Mouse (Mus musculus): ENCODE results near the gene Nav2.

Nav2 gene

DNA sequence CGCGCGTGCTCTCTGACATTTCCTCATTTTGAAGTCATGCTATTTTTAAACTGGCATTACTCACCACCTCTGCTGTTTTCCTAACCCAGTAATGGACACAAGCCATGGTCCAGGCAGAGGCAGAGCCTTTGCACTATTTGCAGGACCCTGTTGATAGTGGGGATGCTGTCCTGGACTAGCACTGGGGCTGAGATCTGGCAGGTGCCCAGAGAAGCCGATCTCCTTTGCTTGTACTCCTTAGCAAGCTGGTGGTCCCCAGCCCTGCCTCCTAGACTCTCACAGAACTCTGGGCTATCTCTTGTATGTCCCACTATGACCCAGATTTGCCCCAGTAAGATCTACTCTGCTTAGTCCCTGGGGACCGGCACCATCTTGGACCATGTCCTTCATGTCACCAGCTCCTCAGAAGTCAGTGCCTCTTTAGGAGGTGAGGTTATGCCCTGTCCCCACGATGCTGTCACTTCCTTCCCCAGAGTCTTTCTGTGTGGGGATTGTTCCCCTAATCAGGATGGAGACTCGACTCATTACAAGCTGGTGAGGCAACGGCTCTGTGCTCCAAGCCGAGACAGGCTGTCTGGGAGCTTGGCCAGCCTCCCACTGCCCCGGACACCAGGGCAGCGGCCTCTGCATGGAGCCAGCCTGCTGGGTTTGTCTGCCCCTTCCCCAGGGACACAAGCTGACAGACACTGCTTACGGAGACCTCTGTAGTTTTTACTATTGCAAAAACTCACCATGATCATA, 250.3 kb downstream of the Nav2 start:
- no peak for DNase-seq (ENCODE audit: low spot score in 2 of 2)

DNA sequence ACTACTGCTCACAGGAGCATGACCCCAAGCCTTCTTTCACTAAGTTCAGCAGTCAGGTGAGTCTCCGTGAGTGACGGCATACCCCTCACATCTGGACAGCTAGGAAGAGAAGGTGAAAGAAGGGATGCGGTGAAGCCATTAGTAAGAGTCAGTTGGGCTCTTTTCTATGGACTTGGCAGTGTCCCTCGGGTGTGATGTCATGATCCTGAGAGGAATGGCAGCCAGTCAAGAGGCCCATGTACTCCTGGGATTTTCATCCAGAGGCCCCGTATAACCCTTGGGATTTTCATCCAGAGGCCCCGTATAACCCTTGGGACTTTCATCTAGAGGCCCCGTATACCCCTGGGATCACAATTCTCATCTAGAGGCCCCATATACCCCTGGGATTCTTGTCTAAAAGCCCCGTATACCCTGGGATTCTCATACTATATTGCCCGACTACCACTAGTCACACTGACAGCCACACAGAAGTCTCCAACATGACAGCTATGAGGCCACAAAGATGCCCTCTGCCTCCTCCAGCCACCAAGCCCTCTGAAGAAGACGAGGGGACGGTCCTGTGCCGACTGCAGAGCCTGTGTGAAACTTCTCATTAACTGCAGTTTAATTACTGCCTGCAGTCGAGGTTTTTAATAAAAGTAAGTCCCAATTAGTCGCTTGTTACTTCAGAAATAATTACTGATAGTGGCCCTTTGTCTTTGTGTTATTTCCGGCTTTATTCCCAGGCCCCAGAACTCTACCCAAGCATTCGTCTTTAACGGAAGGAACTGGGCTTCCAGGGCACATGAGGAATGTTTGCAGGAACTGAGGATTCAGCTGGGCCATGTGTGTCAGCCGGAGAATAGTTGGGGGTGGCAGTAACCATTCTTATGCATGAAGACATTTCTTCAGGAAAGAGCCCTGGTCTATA, 251.4 kb downstream of the Nav2 start:
- no peak for DNase-seq (ENCODE audit: low spot score in 2 of 2)

DNA sequence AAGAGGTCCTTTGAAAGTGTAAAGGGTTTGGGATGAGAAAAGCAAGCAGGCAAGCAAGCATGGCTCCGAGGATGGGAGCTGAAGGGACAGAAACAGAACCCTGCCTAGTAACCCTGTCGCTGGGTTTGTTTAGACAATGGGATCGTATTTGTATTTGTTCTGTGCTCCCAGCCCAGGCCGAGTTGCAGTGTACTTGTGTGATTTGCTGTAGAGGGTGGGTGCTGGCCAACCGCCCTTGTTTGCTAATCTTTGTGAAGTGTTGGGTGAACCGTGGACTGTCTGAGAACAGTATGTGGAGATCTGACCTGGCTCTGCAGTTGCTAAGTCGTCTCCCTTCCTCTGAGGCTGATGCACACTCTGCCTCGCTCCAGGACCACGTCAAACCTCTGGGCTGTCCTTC, 253.6 kb downstream of the Nav2 start:
- no peak for DNase-seq (ENCODE audit: low spot score in 2 of 2)

DNA sequence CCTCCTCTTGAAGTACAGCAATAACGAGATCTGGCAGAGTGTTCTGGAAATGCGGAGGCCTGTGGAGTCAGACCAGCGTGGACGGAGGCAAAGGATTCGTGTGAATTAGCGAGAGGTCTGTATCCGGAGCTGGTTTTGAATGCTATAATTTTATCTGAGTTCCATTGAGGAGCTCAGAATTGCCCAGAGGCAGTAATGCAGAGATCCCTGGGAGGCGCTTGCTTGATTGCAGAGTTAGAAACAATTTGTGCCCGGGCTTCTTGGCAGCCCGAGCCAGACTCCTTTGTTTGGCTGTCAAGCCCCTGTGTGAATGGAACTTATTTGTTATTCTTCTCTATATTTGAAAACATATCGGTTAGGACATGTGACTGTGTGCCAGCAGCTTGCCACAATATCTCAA, 255.3 kb downstream of the Nav2 start:
- no peak for DNase-seq (ENCODE audit: low spot score in 2 of 2)

DNA sequence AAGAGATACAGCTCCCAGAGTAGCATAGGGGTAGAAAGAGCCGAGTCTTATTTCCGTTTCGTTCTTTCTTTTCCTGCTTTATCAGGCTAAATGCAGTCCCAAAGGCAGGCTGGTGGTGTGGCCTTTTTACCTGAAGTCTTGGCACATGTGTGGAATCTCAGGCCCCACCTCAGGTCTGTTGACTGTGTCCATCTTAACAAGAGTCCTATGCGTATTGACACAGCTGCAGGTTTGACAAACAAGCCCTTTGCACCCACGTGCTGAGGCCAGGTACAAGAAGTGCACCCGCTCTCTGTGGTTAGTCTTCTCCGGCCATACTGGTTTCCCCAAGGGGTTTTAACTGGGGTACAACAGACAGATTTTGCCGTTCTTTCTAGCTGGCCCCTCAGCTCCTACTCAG, 256.4 kb downstream of the Nav2 start:
- no peak for DNase-seq (ENCODE audit: low spot score in 2 of 2)

DNA sequence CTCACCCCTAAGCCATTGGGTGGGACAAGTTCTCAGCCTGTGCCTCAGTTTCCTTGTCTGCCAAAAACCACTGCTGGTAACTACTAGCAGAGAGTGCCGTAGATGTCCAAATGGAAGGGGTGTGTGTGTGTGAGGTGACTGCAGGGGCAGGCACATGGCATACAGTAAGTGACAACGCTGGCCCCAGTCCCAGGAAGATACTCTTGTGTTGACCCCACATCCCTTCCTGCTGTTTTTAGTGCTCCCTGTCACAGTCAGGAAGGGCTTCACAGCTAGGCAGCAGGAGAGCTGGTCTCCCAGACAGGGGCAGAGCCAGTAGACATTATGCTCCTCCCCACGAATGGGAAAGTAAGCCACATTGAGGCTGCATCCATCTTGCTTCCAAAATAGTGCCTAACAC, 264.4 kb downstream of the Nav2 start:
- no peak for DNase-seq (ENCODE audit: low spot score in 2 of 2)

DNA sequence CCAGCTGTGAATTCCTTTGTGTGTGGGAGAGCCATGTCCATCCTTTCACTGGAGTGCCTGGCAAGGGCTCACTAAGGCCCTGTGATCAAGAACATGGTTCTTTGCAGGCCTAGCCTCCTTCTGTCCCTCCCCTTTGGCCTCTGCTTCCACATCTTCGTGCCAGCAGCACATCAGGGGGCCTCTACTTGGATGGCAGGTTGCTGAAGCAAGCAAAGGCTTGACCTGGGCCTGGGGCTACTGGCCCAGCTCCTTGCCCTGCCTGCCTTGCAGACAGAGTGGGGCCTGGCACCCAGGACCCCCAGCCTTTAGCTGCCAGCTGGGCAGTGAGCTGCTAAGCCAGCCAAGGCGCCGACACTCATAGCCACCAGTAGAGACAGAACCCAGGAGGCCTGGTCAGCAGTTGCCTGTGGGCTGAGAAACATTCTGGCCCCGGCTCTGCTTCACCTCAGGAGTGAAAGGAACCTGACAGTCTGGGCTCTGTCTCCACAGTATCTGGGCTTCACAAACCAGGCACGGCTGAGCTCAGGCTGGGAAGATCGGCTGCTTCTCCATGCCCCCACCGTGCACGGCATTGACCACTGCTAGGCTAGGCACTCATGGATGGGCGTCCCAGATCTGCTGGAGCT, 267.4 kb downstream of the Nav2 start:
- no peak for DNase-seq (ENCODE audit: low spot score in 2 of 2)

DNA sequence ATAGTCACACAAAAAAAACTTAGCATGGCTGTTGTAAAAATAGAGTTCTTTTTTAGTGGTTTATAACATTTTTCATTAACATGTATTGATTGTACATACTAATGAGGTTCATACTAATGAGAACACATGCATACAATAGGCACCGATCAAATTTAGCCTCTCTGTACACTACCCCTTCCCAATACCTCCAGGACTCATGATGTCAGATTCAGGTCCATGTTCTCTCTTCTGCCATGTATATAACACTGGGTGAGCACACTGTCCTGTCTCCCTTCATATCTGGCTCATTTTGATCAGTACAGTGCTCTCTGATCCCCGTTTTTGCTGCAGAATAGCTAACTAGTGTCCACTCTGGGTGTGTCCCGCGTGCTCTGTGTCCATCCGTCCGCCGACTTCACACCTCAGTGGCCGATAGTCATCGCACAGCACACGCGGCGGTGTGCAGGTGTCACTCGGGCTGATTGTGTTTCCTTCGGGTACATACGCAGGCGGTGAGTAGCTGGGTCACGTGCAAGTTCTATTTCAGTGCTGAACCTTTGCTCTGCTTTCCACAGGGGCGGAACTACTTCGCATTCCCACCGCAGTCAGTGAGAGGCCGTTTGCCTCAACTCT, 268.2 kb downstream of the Nav2 start:
- no peak for DNase-seq (ENCODE audit: low spot score in 2 of 2)

DNA sequence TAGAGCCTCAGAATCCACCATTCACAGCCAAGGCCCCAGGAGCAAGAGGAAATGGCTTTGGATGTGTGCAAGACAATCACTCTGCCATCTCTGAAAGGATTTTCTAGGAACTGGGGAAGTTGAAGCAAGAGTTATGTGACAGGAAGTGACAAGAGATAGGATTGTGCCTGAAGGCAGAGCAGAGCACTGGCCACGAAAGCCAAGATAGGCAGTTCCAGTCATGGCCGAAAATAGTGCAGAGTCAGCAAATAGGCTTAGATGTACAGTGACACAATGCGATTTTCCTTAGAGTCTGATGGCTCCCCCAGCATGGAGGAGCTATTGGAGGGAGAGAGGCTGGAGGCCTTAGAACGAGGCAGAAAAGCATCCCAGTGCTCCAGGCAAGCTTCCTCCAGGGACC, 269.7 kb downstream of the Nav2 start:
- DNase-seq (ENCODE audit: low spot score in 2 of 2): no peak

DNA sequence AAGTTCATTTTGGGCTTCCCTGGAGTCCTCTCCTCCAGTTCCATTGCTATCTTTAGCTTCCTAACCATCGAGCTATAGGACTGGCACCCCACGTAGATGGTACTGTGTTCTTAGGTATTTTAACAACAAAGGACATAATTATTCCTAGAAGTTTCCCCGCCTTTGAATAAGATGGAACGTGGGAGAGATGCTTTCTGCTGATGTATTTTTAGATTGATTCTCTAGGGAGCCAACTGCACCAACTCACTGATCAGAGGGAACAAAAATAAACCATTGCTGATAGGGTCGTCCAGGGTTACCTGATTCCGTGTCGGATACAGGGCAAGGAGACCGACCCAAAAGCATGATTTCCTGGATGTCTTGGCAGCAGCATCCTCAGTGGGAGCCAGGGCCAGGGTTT, 272.5 kb downstream of the Nav2 start:
- DNase-seq (ENCODE audit: low spot score in 2 of 2): no peak

DNA sequence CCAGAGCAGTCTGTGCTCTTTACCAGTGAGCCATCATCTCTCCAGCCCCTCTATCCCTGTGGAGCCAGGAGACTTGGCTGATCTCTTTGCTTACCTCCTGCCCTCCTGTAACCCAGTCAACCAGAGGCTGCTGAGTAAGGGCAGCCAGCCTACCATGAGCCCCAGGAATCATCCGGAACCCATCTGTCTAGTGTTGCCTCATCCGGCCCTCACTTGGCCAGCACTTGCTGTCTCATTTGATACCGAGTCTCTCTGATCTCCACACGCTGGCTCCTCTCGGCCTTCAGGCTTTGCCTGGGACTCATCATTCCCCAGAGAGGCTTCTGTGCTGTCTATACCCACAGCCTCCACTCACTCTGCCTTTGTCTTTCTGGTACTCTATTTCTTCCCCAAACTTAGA, 273.9 kb downstream of the Nav2 start:
- no peak for DNase-seq (ENCODE audit: low spot score in 2 of 2)

DNA sequence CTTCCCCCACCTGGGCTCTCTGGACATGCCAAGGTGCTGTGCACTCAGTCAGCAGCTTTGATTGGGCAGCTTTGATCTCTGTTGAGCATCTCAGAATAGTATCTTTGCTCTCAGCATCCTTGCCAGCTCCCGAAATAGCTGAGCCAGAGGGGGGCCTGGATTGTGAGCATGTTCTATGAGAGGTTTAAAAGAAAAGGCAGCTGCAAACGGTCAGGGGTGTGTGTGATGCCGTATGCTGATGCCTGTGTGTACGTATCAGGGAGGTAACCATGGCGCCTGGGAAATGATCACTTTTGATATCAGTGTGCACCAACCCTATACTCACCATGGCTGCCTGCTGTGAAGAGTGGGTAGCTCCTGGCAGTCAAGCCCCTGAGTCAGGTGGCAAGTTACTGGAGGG, 275.2 kb downstream of the Nav2 start:
- no peak for DNase-seq (ENCODE audit: low spot score in 2 of 2)

DNA sequence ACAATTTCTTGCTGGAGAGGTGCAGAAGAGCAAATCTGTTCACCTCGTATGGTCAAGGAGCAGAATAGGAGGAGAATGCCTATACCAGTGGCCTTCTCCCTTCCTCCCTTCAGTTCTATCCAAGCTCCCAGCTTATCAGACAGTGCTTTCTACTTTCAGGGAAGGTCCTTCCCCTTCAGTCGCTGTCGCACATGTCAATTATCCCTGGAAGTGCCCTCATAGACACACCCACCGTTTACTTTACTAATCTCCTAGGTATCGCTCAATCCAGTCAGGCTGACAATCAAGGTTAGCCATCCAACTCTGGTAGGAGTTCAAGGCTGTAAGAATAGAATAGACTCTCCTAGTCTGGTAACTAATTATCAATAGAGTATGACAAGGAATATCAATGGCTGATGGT, 277.5 kb downstream of the Nav2 start:
- no peak for DNase-seq (ENCODE audit: low spot score in 2 of 2)

DNA sequence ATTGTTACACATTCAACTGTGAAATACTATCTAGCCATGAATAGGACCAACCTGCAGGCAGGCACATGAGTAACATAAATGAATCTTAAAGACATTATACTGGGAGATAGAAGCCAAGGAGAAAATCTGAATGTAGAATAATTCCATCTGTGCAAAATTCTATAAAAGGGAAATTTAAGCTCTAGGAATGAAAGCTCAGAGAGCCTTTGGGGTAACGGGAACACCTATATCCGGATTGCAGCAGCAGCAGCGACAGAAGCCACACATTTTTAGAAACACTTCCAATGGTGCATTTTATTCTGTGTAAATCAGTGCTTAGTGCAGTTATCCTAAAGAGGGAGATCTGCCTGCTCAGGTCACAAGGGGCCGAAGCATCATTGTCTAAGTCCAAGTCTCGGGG, 280.8 kb downstream of the Nav2 start:
- DNase-seq (ENCODE audit: low spot score in 2 of 2): peak in 1 of 2 experiments; percentile 68

DNA sequence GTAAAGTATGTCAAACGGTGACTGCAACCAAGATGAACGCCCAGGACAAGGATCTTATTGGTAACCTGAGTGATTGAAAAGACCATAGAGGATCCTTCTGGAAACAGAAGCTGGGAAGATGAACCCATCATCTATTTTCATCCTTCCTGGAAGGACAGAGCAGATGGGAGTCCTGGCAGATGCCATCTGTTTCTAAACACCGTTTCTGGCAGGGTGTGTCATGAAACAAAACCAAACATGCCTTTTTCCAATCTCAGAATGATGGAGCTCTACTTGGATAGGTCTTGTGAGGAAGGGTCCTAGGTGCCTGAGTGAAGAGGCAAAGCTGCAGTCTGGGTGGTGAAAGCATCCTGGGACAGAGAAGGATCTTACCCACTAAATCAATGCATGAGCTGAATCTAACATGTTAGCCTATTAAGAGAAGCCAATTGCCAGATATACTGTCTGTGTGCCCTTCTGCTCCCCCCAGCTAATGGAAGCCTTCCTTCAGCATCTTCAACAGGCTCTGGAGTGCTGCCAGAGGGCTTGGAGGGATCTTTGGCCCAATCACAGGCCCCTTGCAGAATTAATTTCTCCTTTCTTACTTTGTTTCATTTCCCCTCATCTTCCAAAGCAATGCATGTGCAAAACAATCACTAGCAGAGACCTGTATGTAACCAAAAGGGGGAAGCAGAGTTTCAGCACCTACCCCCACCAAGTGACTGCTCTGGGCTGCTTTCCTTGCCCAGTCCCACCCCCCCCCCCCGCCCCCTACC, 281.9 kb downstream of the Nav2 start:
- peak; percentile 24 to 61 for DNase-seq (ENCODE audit: low spot score in 2 of 2)

DNA sequence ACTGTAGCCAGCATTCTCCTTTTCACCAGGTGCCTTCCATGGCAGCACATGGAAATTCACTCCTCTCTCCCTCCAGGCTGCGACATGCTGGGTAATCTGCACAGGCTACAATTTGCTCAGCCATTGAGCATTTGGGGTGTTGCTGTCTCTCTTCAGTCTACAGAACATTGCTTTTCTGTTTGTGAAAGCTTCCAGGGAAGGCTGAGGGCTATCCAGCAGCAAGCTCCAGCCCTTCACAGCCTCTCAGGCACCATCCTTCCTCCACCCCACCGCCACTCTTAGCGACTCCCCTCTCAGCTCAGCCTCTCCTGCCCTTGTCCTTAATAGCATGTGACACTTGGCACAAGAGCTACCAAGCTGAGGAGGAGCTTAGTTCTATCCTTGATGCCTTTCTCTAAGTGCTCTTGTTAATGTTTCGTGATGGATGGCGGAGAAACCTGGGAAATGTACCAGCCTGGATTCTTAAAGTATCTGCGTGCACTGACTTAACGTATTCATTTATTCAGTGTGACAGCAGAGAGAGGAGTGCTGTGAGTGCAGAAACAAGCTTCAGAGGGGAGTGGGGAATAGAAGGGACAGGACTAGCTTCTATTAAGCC, 282.7 kb downstream of the Nav2 start:
- peak in 1 of 2 experiments; percentile 62 for DNase-seq (ENCODE audit: low spot score in 2 of 2)

DNA sequence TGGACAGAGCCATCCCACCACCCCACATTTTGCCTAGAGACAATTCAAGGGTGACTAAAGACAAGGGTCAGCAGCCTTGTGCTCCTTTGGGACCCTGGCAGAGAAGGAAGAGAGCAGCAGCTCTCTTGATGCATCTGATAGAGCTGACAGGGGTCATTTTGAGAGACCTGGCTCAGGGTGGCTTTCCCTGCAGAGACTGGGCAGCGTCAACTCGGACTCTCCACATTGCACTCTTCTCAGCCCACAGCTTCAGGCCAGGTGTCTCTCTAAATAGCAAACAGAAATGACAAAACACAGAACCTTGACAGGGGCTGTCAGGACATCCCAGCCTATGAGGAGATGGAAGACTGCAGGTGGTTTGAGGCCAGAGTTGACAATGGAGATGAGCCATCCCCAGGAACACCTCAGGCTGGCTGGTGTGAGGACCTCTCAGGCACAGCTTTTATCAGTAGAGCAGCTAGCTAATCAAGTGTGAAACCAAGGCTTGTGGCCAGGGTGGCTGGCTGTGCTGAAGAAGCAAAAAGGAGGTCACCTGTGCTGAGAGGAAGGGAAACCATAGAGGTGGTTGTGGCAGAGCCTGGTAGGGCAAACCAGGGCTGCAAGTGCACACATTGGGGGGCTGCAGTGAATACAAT, 283.7 kb downstream of the Nav2 start:
- no peak for DNase-seq (ENCODE audit: low spot score in 2 of 2)

DNA sequence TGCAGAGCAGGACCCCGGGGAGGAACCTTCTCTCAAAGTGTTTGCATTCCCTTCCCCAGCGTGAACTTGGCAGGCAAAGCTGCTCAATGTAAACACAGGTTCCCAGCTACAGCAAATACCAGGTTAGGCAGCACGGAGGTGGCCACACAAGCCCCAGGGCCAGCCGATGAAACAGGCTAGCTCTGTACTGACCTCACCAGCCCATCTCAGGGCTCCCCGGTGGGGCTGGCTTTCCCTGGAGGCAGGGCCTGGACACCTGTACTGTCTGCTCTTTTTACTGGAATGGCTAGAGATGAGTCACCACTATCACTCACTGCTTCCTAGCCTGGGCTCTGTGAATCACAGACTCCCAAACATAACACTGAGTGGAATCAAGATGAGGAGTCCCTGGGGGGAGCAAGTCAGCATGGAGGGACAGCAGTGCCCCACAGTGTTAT, 287.2 kb downstream of the Nav2 start:
- no peak for DNase-seq (ENCODE audit: low spot score in 2 of 2)

DNA sequence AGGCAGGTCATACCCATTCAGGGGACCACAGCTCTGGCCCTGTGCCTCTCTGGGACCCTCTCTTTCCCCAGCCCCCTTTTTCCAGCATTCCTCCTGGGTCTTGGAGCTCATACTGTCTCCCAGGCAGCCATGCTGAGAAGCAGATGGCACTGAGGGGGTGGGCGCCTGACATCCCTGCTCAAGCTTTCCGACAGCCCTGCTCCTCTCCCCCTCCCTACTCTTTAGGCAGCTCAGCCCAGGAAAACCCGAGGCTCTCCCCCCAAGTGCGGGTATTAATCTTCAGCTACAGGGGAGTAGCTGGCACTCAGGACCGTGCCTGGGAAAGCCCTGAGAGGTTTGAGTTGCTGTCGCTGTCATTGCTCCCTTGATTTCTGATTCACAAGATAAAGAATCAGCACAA, 290.9 kb downstream of the Nav2 start:
- DNase-seq (ENCODE audit: low spot score in 2 of 2): peak; percentile 62 to 70

DNA sequence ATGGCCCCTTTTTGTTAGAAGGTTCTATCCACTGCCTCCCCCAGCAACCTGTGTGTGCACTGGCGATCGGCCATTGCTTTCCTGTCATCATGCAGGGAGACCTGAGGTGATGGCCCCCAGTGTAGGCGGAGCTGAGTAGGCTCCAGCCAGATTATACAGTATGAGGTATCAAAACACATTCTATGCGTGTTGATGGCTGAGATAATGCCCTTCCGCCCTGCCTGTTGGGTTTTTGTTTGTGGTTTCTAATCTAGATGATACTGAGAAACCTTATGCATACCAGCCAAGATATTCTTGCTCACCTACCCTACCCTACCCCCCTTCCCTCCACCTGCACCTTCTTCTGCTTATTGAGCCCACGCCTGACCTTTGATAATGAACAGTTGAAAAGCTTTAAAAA, 291.8 kb downstream of the Nav2 start:
- DNase-seq (ENCODE audit: low spot score in 2 of 2): no peak

DNA sequence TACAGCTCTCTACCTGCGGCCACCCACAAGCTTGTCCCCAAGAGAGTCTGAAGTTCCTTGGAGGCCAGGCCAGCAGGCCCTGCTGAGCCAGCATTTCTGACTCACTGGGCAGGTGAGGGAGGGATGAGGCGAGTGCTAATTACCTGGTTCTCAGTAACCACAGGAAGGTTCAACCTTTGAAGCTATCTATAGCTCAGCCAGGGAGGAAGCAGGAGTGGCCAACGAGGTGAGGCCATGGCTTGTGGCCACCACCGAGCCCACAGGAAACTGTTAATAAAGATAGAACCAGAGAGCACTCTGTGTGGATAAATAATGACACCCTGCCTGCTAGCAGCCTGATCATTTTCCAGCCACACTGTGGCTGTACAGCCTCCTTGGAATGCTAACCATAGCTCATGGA, 294.5 kb downstream of the Nav2 start:
- DNase-seq (ENCODE audit: low spot score in 2 of 2): no peak

Data from right cerebral cortex, postnatal 36 days (tissue).